Mouse (Mus musculus) testis, adult 2 months (tissue): ENCODE measurements at regions not wholly inside any gene's neighbourhood (a gene's known extent, or its start where the extent isn't known, plus 50 kb on each side); places are given as distances from the start of the nearest gene placed in this dataset.

Experiments used
- CTCF ChIP-seq: fragments of 200-500 bp; IDR thresholded peaks from 2 replicates; pipeline ENCODE4 v1.5.1; 2012; ENCODE audit warnings: low read depth, mild to moderate bottlenecking, inconsistent platforms, low read length, moderate library complexity; ENCODE audit not compliant: control insufficient read depth, insufficient read depth, insufficient replicate concordance
- POLR2A ChIP-seq: fragments of 200-500 bp; IDR thresholded peaks from 2 replicates; pipeline ENCODE4 v1.6.1; 2012; ENCODE audit warnings: low read depth, mild to moderate bottlenecking, inconsistent platforms, low read length, moderate library complexity; ENCODE audit not compliant: control insufficient read depth

- TF ChIP-seq CTCF (no peak), POLR2A (no peak)
These were observed 83.4 kb upstream of the Krr1 start for GRCm38 (mm10) chr10:111889111-111889510.
